Mouse (Mus musculus): ENCODE measurements around the gene Pcdh7.
"Not testable (repeated sequence)": the region's sequence is repeated elsewhere in the genome, so short reads cannot be mapped to it uniquely, and the experiment has no call there.

The Pcdh7 gene

DNA sequence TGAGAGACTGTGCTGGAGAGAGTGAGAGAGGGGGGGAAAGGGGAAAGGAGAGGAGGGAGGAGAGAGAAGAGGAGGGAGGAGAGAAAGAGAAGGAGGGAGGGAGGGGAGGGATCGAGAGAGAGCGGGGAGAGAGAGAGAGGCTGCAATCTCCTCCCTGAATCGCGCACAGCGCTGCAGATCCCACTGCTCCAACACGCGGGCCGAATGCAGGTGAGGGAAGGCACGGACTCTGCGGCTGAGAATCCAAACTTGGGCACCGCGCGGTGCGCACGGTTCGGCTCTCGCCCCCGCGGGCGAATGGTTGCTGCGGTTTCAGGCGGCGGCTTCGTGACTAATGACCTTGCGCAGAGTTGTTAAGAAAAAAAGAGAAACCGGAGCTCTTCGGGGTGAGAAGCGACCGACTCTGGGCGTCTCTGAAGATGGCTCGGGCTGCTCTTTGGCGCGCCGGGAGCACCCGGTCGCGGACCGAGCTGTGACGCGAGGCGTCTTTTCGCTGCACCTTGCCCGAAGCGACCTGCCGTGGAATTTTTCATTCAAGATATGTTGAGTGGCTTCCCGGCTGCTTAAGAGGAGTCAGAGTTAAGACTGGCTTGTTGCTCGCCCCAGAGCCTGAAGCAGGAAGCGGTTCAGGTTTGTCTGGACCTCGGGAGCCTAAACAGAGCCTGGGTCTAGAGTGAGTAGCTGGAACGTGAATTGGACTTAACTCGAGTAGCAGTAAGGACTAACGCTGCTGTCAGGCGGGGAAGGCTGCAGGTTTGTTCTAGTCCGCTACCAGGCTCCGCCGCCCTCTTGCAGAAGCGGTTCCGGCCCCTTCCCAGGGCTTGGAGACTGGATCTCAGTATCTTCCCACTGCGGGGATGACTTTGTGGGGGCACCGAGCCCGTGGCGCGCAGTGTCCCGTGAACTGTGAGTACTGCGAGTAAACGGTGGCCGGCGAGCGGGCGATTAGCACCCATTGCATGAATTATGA, at the start of gene Pcdh7:
Pcdh7 (plus strand) TSS at position 62 of the 970 bp plus-strand sequence.
- peak; percentile 61 for DNase-seq (ENCODE audit: low read depth, low spot score)

DNA sequence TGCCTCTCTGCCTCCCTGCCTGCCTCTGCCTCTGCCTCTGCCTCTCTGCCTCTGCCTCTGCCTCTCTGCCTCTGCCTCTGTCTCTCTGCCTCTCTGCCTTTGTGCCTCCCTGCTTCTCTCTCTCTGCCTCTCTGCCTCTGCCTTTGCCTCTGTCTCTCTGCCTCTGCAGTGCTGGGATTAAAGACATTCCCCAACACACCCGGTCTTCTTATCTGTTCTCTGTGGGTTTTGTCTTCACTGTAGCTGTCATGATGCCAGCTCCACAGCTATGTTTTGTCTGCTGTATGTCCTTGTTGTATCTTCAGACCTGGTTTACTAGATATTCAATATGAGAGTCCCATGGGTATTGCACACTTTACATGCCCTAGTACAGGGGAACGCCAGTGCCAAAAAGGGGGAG, 40.8 kb upstream of the Pcdh7 start:
- not testable (repeated sequence) for DNase-seq (ENCODE audit: low read depth, low spot score)

DNA sequence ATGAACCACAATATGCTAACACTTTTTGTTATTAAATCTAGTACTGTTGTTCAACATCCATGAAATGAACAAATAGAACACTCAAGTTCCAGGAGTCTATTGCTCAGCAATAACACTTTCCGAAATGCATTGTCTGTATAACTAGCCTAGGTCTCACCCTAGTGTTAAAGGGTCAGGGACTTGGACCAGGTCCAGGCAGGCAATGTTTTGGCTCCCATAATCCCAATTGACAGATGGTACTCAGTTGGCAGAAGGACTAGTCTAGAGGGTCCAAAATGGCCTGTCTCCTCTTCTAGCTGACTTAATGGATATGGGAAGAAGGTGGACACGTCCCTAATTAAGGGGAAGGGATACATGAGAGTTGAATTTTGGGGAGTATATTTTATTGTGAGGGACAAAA, 9.4 kb upstream of the Pcdh7 start:
- no peak for DNase-seq (ENCODE audit: low read depth, low spot score)

DNA sequence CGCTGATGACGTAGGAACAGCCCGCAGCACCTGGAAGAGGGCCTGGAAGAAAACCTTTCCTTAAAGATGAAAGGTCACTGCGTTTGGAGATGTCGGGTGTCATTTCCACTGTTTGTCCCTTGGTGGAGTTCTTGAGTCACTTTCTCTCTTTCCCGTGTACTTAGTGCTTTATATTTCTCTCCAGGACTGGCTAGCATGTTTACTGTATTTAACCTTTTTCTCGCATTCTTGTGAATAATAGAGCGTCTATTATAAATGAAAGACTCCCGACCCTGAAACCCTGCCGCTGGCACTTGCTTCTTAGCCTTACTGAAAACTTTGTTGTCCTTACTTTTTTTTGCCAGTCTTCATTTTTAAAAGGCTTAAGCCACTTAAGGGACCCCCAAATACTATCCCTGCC, 3.8 kb upstream of the Pcdh7 start:
- no peak for DNase-seq (ENCODE audit: low read depth, low spot score)

DNA sequence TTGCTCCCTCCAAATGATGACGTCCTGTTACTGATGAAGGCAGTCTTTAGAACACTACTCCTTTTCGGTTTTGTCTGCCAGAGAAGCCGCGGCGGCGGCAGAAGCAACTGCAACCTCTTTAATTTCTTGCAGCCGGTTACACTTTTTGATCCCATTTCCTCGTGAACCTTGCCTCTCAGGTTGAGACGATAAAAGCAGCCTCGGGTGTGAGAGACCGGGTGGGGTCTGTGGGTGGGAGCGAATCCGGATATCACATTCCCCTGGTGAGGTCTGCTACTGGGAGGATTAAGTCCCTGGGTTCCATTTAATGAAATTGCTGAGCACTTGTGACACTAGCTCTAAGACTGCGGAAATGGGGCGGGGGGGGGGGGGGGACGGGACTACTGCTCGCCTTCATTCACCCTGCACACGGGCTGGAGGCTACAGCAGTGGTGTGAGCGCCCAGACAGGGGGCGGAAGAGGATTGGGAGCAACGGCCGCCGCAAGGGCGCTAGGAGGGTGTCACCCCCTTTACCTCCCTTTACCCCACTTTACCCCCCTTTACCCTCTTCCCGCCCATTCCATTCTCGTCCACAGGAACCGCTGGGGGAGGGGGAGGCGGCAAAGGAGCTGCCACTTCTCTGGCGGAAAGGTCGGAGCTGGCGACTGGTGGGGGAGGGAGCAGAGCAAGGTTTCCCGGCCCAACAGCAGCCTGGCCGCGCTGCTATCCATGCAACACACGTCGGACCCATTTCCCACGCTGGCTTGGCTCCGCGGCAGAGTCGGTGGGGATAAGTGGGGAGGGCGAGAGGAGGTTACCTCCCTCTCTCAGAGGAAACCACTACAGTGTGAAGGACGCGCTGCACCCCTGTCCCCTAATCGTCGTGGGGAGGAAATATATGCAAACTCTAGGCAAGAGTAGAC, 2.9 kb upstream of the Pcdh7 start:
- peak; percentile 23 for DNase-seq (ENCODE audit: low read depth, low spot score)

DNA sequence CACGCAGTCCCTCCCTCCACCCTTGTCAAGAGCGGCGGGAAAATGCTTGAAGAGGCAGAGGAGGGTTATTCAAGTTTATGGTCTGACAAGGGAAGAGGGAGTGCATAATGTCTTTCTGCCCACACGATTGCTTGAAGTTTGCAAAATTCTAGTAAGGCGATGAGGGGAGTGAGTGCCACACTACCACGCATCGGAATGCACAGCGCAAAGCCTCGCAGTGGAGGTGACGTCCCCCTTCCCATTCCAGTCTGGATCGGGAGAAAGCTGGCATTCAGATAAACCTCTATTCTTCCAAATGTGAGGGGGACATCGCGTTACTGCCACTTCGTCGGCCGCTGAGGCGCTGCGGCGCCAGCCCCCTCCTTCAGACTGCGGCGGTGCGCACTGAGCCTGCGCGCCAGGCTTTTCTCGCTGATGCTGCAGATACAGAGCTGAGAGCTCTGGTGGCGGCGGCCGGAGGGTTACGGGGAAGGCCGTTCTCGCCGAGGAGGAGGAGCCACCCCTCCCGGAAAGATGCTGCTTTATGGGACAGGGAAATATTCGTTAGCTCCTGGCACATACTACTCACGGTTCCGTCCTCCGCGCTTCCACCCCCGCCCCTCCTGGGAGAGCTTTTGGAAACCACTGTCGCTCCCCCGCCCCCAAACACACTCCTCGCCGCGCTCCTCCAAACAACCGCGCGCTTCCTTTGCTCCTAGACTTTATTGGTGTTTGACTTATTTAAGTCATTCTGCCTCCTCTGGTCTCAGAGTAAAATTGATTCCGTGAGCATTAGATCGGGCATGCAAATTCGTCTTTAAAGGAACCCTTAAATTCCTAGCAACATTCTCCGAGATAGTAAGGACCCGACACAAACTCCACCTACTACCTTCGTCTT, 2.0 kb upstream of the Pcdh7 start:
- peak; percentile 59 for DNase-seq (ENCODE audit: low read depth, low spot score)

DNA sequence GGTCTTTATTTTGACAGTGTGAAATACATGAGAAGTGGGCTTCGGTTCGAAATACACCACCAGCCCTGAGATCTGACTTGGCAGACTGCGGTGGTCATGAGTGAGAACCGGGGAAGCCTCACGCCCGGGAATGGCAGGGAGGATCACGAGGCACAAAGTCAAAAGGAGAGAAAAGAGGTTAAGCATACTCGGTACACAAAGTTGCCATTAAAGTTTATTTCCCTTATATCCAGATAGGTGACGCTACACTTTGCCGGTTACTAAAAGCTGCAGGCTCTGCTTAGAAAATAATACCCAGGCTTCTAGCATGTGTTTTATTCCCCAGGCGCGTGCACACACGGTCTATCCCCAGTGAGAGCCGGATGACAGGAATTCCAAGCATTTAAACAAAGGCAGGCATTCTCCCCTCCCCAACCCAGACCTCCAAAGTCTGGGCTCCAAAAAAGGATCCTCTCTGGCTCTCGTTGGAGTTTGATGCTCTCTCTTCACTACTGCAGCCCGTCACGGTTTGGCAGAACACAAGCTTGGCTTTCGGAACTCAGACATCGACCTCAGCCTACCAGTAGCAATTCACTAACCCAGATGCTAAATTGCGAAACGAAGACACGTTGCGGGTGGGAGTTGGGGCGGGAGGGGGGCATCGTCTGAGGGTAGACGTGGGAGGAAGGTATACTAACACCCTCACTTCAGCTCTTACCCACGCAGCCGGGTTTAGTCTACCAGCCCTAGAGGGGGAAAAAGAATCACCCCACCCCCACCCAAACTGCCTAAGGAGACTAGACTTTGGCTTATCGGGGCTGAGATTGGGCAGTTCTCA, 1.1 kb upstream of the Pcdh7 start:
- DNase-seq (ENCODE audit: low read depth, low spot score), result peak; percentile 58

DNA sequence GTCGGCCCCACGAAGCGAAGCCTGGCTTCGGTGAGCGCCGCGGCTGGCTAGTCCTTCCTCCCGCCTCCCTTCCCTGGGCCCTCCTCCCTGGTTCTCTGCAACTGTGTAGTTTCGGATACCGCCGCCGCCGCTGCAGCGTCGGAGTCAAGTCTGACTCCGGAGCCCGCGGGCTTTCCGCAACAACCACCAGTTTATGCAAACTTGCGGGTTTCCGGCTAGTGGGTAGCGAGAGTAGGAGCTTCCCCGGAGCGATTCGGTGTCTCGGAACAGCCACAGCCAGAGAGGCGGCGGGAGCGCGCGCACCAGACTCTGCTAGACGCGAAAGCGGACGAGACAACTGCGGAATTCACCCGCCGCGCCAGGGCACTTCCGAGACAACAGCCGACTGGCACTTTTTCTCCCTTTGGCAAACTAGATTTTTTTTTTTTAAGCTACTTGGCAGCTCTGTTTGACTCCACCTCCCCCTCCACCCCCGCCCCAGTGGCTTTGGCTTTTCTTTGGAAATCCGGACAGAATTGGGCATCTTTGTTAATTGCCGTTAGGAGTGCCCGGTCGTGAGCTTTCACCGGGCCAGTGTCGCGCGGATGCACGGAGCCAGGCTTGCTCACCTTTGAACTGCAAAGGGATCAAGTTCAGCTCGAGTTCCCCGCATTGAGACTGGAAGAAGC, 395 bp upstream of the Pcdh7 start:
- peak; percentile 25 for DNase-seq (ENCODE audit: low read depth, low spot score)

DNA sequence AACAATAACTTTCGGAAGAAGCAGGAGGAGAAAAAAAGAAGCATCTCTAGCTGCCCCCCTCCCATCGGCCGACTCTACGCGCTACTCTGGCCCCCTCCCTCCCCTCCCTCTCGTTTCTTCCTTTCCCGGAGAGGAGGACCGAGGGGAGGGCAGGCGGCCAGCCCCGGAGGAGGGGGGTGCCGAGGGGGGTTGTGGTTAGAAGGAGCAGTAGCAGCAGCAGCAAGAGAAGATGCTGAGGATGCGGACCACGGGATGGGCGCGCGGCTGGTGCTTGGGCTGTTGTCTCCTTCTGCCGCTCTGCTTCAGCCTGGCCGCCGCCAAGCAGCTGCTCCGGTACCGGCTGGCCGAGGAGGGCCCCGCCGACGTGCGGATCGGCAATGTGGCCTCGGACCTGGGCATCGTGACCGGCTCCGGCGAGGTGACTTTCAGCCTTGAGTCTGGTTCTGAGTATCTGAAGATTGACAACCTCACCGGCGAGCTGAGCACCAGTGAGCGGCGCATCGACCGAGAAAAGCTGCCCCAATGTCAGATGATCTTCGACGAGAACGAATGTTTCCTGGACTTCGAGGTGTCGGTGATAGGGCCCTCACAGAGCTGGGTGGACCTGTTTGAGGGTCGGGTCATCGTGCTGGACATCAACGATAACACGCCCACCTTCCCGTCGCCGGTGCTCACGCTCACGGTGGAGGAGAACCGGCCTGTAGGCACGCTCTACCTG, 1.3 kb downstream of the Pcdh7 start:
- DNase-seq (ENCODE audit: low read depth, low spot score), result peak; percentile 16

DNA sequence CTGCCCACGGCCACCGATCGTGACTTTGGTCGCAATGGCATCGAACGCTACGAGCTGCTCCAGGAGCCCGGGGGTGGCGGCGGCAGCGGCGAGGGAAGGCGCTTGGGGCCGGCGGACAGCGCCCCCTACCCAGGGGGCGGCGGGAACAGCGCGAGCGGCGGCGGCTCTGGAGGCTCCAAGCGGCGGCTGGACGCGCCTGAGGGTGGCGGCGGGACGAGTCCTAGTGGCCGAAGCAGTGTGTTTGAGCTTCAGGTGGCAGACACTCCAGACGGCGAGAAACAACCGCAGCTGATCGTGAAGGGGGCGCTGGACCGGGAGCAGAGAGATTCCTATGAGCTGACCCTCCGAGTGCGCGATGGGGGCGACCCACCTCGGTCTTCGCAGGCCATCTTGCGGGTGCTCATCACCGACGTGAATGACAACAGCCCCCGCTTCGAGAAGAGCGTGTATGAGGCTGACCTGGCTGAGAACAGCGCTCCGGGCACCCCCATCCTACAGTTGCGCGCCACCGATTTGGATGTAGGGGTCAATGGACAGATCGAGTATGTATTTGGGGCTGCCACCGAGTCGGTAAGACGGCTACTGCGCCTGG, 1.9 kb downstream of the Pcdh7 start:
- peak; percentile 15 for DNase-seq (ENCODE audit: low read depth, low spot score)

DNA sequence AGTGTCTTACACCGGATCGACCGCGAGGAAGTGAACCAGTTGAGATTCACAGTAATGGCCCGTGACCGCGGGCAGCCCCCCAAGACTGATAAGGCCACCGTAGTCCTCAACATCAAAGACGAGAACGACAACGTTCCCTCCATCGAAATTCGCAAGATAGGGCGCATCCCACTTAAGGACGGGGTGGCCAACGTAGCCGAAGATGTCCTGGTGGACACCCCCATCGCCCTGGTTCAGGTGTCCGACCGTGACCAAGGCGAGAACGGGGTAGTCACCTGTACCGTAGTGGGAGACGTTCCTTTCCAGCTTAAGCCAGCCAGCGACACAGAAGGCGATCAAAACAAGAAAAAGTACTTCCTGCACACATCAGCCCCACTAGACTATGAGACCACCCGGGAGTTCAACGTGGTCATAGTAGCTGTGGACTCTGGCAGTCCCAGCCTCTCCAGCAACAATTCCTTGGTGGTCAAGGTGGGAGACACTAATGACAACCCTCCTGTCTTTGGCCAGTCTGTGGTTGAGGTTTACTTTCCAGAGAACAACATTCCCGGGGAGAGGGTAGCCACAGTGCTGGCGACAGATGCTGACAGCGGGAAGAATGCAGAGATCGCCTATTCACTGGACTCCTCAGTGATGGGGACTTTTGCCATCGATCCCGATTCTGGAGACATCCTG, 2.6 kb downstream of the Pcdh7 start:
- DNase-seq (ENCODE audit: low read depth, low spot score), result no peak

DNA sequence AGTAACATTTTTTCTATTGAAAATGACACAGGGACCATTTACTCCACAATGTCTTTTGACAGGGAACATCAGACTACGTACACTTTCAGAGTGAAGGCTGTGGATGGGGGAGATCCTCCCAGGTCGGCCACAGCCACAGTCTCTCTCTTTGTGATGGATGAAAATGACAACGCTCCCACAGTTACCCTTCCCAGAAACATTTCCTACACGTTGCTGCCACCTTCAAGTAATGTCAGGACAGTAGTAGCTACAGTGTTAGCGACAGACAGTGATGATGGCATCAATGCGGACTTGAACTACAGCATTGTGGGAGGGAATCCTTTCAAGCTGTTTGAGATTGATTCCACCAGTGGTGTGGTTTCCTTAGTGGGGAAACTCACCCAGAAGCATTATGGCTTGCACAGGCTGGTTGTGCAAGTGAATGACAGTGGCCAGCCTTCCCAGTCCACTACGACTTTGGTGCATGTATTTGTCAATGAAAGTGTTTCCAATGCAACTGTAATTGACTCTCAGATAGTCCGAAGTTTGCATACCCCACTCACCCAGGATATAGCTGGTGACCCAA, 3.5 kb downstream of the Pcdh7 start:
- DNase-seq (ENCODE audit: low read depth, low spot score), result no peak

DNA sequence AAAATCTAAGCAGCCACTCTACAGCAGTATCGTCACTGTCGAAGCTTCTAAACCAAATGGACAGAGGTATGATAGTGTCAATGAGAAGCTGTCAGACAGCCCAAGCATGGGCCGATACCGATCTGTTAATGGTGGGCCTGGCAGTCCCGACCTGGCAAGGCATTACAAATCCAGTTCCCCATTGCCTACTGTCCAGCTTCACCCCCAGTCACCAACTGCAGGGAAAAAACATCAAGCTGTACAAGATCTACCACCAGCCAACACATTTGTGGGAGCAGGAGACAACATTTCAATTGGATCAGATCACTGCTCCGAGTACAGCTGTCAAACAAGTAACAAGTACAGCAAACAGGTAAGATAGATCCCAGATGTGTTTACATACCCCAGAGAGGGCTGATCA, 4.2 kb downstream of the Pcdh7 start:
- DNase-seq (ENCODE audit: low read depth, low spot score), result no peak

DNA sequence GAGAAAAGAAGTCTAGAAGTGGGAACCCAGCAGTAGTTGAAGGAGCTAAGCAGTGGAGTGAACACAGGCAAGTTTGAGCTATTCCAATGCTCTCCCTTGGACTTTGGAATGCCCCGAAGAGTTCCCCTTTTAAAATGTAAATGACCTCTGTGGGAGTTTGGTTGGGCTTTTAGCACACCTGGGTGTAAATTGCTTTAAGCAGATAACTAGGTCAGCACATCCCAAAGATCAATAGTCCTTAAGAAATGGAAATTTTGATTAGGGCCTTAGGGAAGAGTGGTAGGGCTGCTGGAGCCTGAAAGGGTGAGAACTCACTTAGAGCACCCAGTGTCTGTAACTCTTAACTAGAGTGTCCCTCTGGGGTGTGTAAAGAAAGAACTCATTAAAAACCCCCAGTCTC, 15.7 kb downstream of the Pcdh7 start:
- no peak for DNase-seq (ENCODE audit: low read depth, low spot score)

DNA sequence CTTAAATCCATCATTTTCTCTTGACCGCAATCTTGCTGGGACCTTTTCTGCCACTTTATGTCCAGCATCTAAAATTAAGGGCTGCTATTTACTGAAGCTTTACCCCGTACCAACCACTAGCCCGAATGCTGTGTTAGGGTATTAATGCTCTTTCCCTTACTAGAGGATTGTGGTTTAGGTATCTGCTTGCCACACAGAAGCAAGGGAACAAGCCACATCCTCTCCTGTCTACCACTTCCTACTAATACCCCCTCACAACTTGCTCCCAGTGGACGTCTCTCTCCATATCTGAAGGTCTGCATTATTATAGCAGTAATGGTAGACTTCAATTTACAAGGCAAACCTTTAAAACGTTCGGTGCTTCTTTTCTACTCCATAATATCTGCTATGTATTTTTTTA, 18.0 kb downstream of the Pcdh7 start:
- DNase-seq (ENCODE audit: low read depth, low spot score), result no peak

DNA sequence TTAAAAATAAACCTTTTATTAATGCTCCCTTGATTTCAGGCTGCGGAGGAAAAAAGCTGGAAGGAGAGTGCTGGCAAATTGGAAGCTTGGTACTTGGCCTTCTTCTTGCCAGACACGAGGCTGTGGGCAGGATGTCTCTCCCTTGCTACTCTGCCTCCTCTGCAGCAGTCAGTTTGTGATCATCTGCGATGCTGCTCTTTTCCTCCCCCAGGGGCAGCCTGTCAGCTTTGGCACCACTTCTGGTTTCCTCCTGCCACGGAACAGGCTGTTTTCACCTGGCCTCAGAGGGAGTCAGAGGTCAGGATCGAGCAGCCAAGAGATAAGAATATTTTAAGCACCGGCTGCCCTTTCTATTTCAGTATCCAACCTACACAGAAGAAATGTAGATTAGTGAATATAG, 25.2 kb downstream of the Pcdh7 start:
- DNase-seq (ENCODE audit: low read depth, low spot score), result peak; percentile 19

DNA sequence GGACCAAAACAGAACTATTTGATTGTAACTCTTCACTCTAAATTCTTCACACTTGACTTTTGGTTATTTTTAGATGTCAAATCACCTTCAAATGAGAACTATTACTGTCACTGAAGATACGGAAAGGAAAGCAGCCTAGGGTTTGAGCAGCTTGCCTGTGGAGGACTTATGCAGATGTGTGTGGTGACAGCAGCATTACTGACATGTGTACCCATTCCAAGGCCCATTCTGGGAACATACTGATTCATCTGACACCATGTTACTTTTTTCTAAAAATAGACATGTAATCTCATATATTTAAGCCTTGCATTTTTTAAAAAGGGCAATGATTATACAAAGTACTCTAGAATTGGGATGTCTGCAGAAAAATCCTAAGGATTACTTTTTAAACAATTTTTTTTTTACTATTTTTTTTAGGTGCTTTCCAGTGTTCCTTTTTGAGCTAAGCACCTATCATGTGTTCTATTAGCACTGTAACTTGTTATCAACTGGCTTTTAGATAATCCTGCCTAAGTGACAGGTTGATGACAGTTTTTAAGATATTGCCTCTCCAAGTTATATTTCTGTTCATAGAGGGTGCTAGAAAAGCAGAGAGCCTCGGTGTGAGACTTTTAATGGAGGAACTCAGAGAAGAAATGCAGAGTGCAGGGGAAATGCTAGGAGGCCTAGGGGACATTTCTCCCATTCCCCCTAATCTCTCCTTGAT, 26.3 kb downstream of the Pcdh7 start:
- DNase-seq (ENCODE audit: low read depth, low spot score), result no peak

Data from skeletal muscle tissue, adult 2 months (tissue).